Mouse (Mus musculus) olfactory bulb, adult 2 months (tissue): ENCODE measurements around the gene Rspry1.

Experiments
- CTCF ChIP-seq: fragments of 200-500 bp; IDR thresholded peaks from 2 replicates; pipeline ENCODE4 v1.5.1; 2012; ENCODE audit warnings: low read depth, mild to moderate bottlenecking, low read length, moderate library complexity; ENCODE audit not compliant: insufficient read depth
- POLR2A ChIP-seq: fragments of 200-500 bp; IDR thresholded peaks from 2 replicates; pipeline ENCODE4 v1.6.1; 2012; ENCODE audit warnings: mild to moderate bottlenecking, low read depth, low read length, moderate library complexity; ENCODE audit not compliant: insufficient read depth

GRCm38 (mm10) chr8:94641183-94641582 is 39.4 kb downstream of the Rspry1 start:
- TF ChIP-seq POLR2A (no peak), CTCF (no peak)
